Mouse (Mus musculus) liver, embryonic 16.5 days (tissue): ENCODE data around the gene Nsmce4a. TPM values are rescaled to one million over a fixed set of nuclear protein-coding genes. Genes with fewer than 3 reads are reported as not detected.

ENCODE experiments used
- ATAC-seq: fragments of 200-750 bp; cut with Nextera tagmentation; 2 replicates; pipeline ENCODE4 v1.8.0; 2017; ENCODE audit warnings: low read depth, mild to moderate bottlenecking, moderate number of reproducible peaks, moderate library complexity
- H3K27ac ChIP-seq: fragments of 300-500 bp; sonication (generic); 2 replicates; pipeline ENCODE4 v1.5.1; 2014; ENCODE audit warnings: mild to moderate bottlenecking, low read length
- H3K27me3 ChIP-seq: fragments of 300-500 bp; sonication (generic); 2 replicates; pipeline ENCODE4 v1.6.1; 2014; ENCODE audit warnings: low read depth, low read length, mixed read lengths; ENCODE audit not compliant: control insufficient read depth, insufficient read depth
- H3K36me3 ChIP-seq: fragments of 300-500 bp; sonication (generic); 2 replicates; pipeline ENCODE4 v1.6.1; 2014; ENCODE audit warnings: mild to moderate bottlenecking; ENCODE audit not compliant: control insufficient read depth, insufficient read depth
- H3K4me1 ChIP-seq: fragments of 300-500 bp; sonication (generic); 2 replicates; pipeline ENCODE4 v1.6.1; 2014; ENCODE audit warnings: low read depth, low read length, mixed read lengths; ENCODE audit not compliant: control insufficient read depth
- H3K4me2 ChIP-seq: fragments of 300-500 bp; sonication (generic); 2 replicates; pipeline ENCODE4 v1.6.1; 2014; ENCODE audit warnings: low read depth, low read length, mixed read lengths
- H3K4me3 ChIP-seq: fragments of 300-500 bp; sonication (generic); 2 replicates; pipeline ENCODE4 v1.5.1; 2014; ENCODE audit warnings: low read depth, mild to moderate bottlenecking, low read length
- H3K9ac ChIP-seq: fragments of 300-500 bp; sonication (generic); 2 replicates; pipeline ENCODE4 v1.6.1; 2014; ENCODE audit warnings: low read depth, low read length
- H3K9me3 ChIP-seq: fragments of 300-500 bp; sonication (generic); replicated peaks from 2 replicates; pipeline ENCODE4 v1.6.1; 2016; ENCODE audit warnings: low read length; ENCODE audit not compliant: control insufficient read depth
- WGBS: fragments of 180-500 bp; shearing (Covaris S2); extraction: QIAGEN DNeasy Blood & Tissue Kit; methylation state at CpG from one replicate; pipeline ENCODE4 v1.1.7; 2014; ENCODE audit not compliant: insufficient replicate concordance; 5-methylcytosine and 5-hydroxymethylcytosine counted together
- polyA plus RNA-seq: library from polyadenylated mRNA; unstranded; fragments of >200 nt; fragmentation: Nextera tagmentation; extraction: Ambion mirVana; gene quantifications from 2 replicates; pipeline ENCODE4 v1.2.1, GENCODE M21; 2015

The Nsmce4a gene
- polyA plus RNA-seq, 1 experiment from 2014 or later: 71.7 TPM

GRCm38 (mm10) chr7:130590081-130590828, 17.3 kb upstream of the Nsmce4a start:
- Histone ChIP-seq H3K27ac (no peak overlapping the region), H3K4me1 (no peaks in the 10 kb centered on the region), H3K4me3 (no peak overlapping the region), H3K4me2 (no peak overlapping the region), H3K9me3 (no peaks in the 10 kb centered on the region), H3K36me3 (no peaks in the 10 kb centered on the region), H3K27me3 (no peaks in the 10 kb centered on the region), H3K9ac (no peak overlapping the region)
- WGBS: 61% methylated on average over 13 of the region's 13 CpGs
- ATAC-seq: no peak

- no peaks in the 10 kb centered on the region for H3K27me3 ChIP-seq
- WGBS: 61% methylated on average over 2 of the region's 2 CpGs
- H3K9me3 ChIP-seq: no peaks in the 10 kb centered on the region
- no peak overlapping the region for H3K4me3 ChIP-seq
- no peak overlapping the region for H3K4me2 ChIP-seq
- no peak overlapping the region for H3K27ac ChIP-seq
- H3K4me1 ChIP-seq: no peaks in the 10 kb centered on the region
- no peaks in the 10 kb centered on the region for H3K36me3 ChIP-seq
- H3K9ac ChIP-seq: no peak overlapping the region
- ATAC-seq: no peak
These were observed 13.7 kb upstream of the Nsmce4a start for GRCm38 (mm10) chr7:130586521-130587072.

- WGBS: 72% methylated on average over 5 of the region's 5 CpGs
These were observed 5.7 kb upstream of the Nsmce4a start for GRCm38 (mm10) chr7:130578607-130579006.

GRCm38 (mm10) chr7:130578066-130578465, 5.1 kb upstream of the Nsmce4a start:
- Histone ChIP-seq H3K27me3 (no peaks in the 10 kb centered on the region), H3K9ac (no peak overlapping the region), H3K36me3 (no peaks in the 10 kb centered on the region), H3K27ac (no peak overlapping the region), H3K4me3 (no peak overlapping the region), H3K9me3 (no peaks in the 10 kb centered on the region), H3K4me1 (no peaks in the 10 kb centered on the region; the same call in none of the 2 replicates), H3K4me2 (no peak overlapping the region)
- no peak for ATAC-seq
- 65% methylated on average over 2 of the region's 2 CpGs for WGBS

More at GRCm38 (mm10) chr7:130578607-130579006, 5.7 kb upstream of the Nsmce4a start:
- no peak overlapping the region for H3K4me3 ChIP-seq
- no peaks in the 10 kb centered on the region for H3K9me3 ChIP-seq
- ATAC-seq: no peak
- H3K9ac ChIP-seq: no peak overlapping the region
- H3K36me3 ChIP-seq: no peaks in the 10 kb centered on the region
- no peak overlapping the region for H3K4me2 ChIP-seq
- H3K27me3 ChIP-seq: no peaks in the 10 kb centered on the region
- H3K4me1 ChIP-seq: no peaks in the 10 kb centered on the region; the same call in none of the 2 replicates
- H3K27ac ChIP-seq: no peak overlapping the region

GRCm38 (mm10) chr7:130577388-130578003, 4.6 kb upstream of the Nsmce4a start, which contains the start of gene Tacc2:
Gene Tacc2 (plus strand): TSS chr7:130577438.
- peak within 1 kb of the TSS; percentile 54 for H3K4me2 ChIP-seq
- ATAC-seq: no peak
- H3K36me3 ChIP-seq: no peaks in the 10 kb centered on the region
- H3K9me3 ChIP-seq: no peaks in the 10 kb centered on the region
- H3K4me3 ChIP-seq: peak within 1 kb of the TSS; percentile 35
- no peak within 1 kb of the TSS for H3K27ac ChIP-seq
- no peak within 1 kb of the TSS for H3K9ac ChIP-seq
- no peaks in the 10 kb centered on the region for H3K27me3 ChIP-seq
- no peaks in the 10 kb centered on the region; the same call in none of the 2 replicates for H3K4me1 ChIP-seq
- 34% methylated on average over 15 of the region's 15 CpGs for WGBS

GRCm38 (mm10) chr7:130576981-130577380, 4.1 kb upstream of the Nsmce4a start:
- Histone ChIP-seq H3K36me3 (no peaks in the 10 kb centered on the region), H3K27me3 (no peaks in the 10 kb centered on the region), H3K4me1 (no peaks in the 10 kb centered on the region; the same call in none of the 2 replicates), H3K4me3 (peak overlapping the region; percentile 35), H3K27ac (no peak overlapping the region), H3K9ac (no peak overlapping the region), H3K9me3 (no peaks in the 10 kb centered on the region), H3K4me2 (peak overlapping the region; percentile 54)
- ATAC-seq: no peak
- 19% methylated on average over 10 of the region's 10 CpGs for WGBS

- H3K4me3 ChIP-seq: no peak overlapping the region
These were observed 1.5 kb upstream of the Nsmce4a start for GRCm38 (mm10) chr7:130574211-130574991.

GRCm38 (mm10) chr7:130573746-130574145, 828 bp upstream of the Nsmce4a start:
- WGBS: 79% methylated on average over 10 of the region's 10 CpGs
- no peak for ATAC-seq
- Histone ChIP-seq H3K27me3 (no peaks in the 10 kb centered on the region), H3K9me3 (no peaks in the 10 kb centered on the region), H3K4me1 (no peaks in the 10 kb centered on the region; the same call in none of the 2 replicates), H3K27ac (no peak overlapping the region), H3K9ac (no peak overlapping the region), H3K4me2 (no peak overlapping the region), H3K4me3 (no peak overlapping the region), H3K36me3 (no peaks in the 10 kb centered on the region)

More at GRCm38 (mm10) chr7:130574211-130574991, 1.5 kb upstream of the Nsmce4a start:
- peak overlapping the region; percentile 32; the same call in 1 of the 2 replicates for H3K27ac ChIP-seq
- H3K27me3 ChIP-seq: no peaks in the 10 kb centered on the region
- H3K9me3 ChIP-seq: no peaks in the 10 kb centered on the region
- no peak overlapping the region for H3K9ac ChIP-seq
- no peaks in the 10 kb centered on the region for H3K36me3 ChIP-seq
- no peak overlapping the region for H3K4me2 ChIP-seq
- WGBS: 53% methylated on average over 13 of the region's 13 CpGs
- no peaks in the 10 kb centered on the region; the same call in none of the 2 replicates for H3K4me1 ChIP-seq
- peak; percentile 70 for ATAC-seq
